ENCODE assay signal across 8 mouse cellular contexts in genomic region chr5:111329782-111330416, GRCm38 (mm10). TPM values are rescaled to one million over a fixed set of nuclear protein-coding genes. Genes with fewer than 3 reads are reported as not detected.
DNase-seq lines count a peak whose midpoint lies in the region; ATAC-seq and TF ChIP-seq lines count a peak whose summit lies in the region.

No protein-coding gene starts in this region.

- 22% methylated on average over 10 of the region's 10 CpGs for WGBS in heart, postnatal 0 days
- 10% methylated on average over 10 of the region's 10 CpGs for WGBS in liver, embryonic 13.5 days (ENCODE audit: insufficient replicate concordance)

- no peak for TF ChIP-seq CTCF in heart, postnatal 0 days (IDR thresholded peaks at IDR 0.05; ENCODE audit: low read depth)

- peaks cover 29% of the 10 kb centered on the region for H3K4me1 ChIP-seq in erythroblast, embryonic 14.5 days (ENCODE audit: control insufficient read depth)
- peaks cover 9% of the 10 kb centered on the region for H3K4me1 ChIP-seq in heart, postnatal 0 days (ENCODE audit: control insufficient read depth, insufficient read depth)
- H3K4me1 ChIP-seq in liver, embryonic 13.5 days (replicated peaks), result peaks cover 46% of the 10 kb centered on the region

- peaks cover 6% of the 10 kb centered on the region for H3K9me3 ChIP-seq in erythroblast, embryonic 14.5 days (ENCODE audit: control insufficient read depth, low read length)
- H3K9me3 ChIP-seq in heart, postnatal 0 days (replicated peaks; ENCODE audit: control insufficient read depth, low read length), result peaks cover 6% of the 10 kb centered on the region; the same call in 1 of the 2 replicates
- no peaks in the 10 kb centered on the region for H3K9me3 ChIP-seq in liver, embryonic 13.5 days (replicated peaks)

- H3K9ac ChIP-seq in heart, postnatal 0 days (replicated peaks; ENCODE audit: low read depth, low read length), result peak overlapping the region; percentile 96; the same call in 1 of the 2 replicates
- H3K9ac ChIP-seq in liver, embryonic 13.5 days, result peak overlapping the region; percentile 80

- peak overlapping the region; percentile 98 for H3K4me3 ChIP-seq in erythroblast, embryonic 14.5 days (replicated peaks)
- peak overlapping the region; percentile 98 for H3K4me3 ChIP-seq in heart, postnatal 0 days (ENCODE audit: low read depth, low read length)
- H3K4me3 ChIP-seq in liver, embryonic 13.5 days (replicated peaks), result peak overlapping the region; percentile 98

- H3K36me3 ChIP-seq in erythroblast, embryonic 14.5 days (ENCODE audit: control insufficient read depth), result peaks cover 19% of the 10 kb centered on the region
- peaks cover 9% of the 10 kb centered on the region; the same call in 1 of the 2 replicates for H3K36me3 ChIP-seq in heart, postnatal 0 days (replicated peaks; ENCODE audit: control insufficient read depth, insufficient read depth, low read length)
- peaks cover 22% of the 10 kb centered on the region for H3K36me3 ChIP-seq in liver, embryonic 13.5 days

- DNase-seq in T-cell, adult 2 months (ENCODE audit: low spot score), result peak; percentile 1
- DNase-seq in heart, postnatal 0 days (ENCODE audit: low spot score), result no peak
- no peak for DNase-seq in liver, embryonic 13.5 days
- no peak for DNase-seq in ovary, postnatal 14 days (ENCODE audit: low spot score)
- DNase-seq in right cerebral cortex, adult 18-20 months, result no peak
- DNase-seq in adrenal gland, adult 2 months, result no peak

- no peak for ATAC-seq in erythroblast, adult 5-6 weeks (replicated peaks; ENCODE audit: low FRiP score, poor library complexity, severe bottlenecking)
- ATAC-seq in heart, postnatal 0 days (ENCODE audit: insufficient read depth, low read depth), result no peak
- ATAC-seq in liver, embryonic 13.5 days (ENCODE audit: low read depth), result peak; percentile 34

- no peak for TF ChIP-seq EP300 in heart, postnatal 0 days (IDR thresholded peaks at IDR 0.05; ENCODE audit: low read depth)

- H3K4me2 ChIP-seq in heart, postnatal 0 days (ENCODE audit: low read depth, low read length), result peak overlapping the region; percentile 94
- H3K4me2 ChIP-seq in liver, embryonic 13.5 days, result peak overlapping the region; percentile 74

- peak overlapping the region; percentile 82 for H3K27ac ChIP-seq in heart, postnatal 0 days (ENCODE audit: low read depth)
- peak overlapping the region; percentile 81 for H3K27ac ChIP-seq in liver, embryonic 13.5 days

- H3K27me3 ChIP-seq in erythroblast, embryonic 14.5 days (ENCODE audit: control insufficient read depth), result no peaks in the 10 kb centered on the region; the same call in 1 of the 2 replicates
- no peaks in the 10 kb centered on the region for H3K27me3 ChIP-seq in heart, postnatal 0 days (ENCODE audit: control insufficient read depth, insufficient read depth, low read length)
- no peaks in the 10 kb centered on the region for H3K27me3 ChIP-seq in liver, embryonic 13.5 days

RNA-seq across cellular contexts. Expression of gene Pitpnb, which starts 0.7 kb away (rescaled TPM):
- polyA plus RNA-seq in erythroblast, embryonic 14.5 days (2012), result 0.76 and 1.1 TPM in 2 replicates
- 13.3 and 22.2 TPM in 2 replicates for total RNA-seq in erythroblast, adult 5-6 weeks (2015; ENCODE audit: low replicate concordance)
- 8.9 and 11.3 TPM in 2 replicates for total RNA-seq in erythroblast, adult 5-6 weeks (2017; ENCODE audit: low replicate concordance)
- 2.3 and 6.1 TPM in 2 replicates for total RNA-seq in heart, postnatal 0 days (2014; rRNA removed; ENCODE audit: low replicate concordance)
- polyA plus RNA-seq in heart, postnatal 0 days (2015; fragmentation: Nextera tagmentation; extraction: Ambion mirVana), result 54.9 and 56.1 TPM in 2 replicates
- 41.1 and 51.0 TPM in 2 replicates for polyA plus RNA-seq in liver, embryonic 13.5 days (2015; fragmentation: Nextera tagmentation; extraction: Ambion mirVana)
- total RNA-seq in adrenal gland, adult 2 months (2021), result 10 to 100 TPM; 74.7 to 90.0 TPM
- polyA plus RNA-seq in adrenal gland, adult 2 months (2012; rRNA removed), result 41.3 and 49.5 TPM in 2 replicates

Comparison
In these comparisons a context has a peak if more than half of its experiments do, and no peak if none do; other contexts are left out.
1. RNA of gene Pitpnb, which starts 0.7 kb away (polyA plus RNA-seq): 54.9 to 56.1 TPM in heart, postnatal 0 days, 41.3 to 49.5 TPM in adrenal gland, adult 2 months and 41.1 to 51.0 TPM in liver, embryonic 13.5 days; 0.76 to 1.1 TPM in erythroblast, embryonic 14.5 days; every median in the first group is over 10 times any median in the second.
2. Peak in every context shown above with its lines, with median percentiles within 50 percentile points of each other: H3K4me3 ChIP-seq.